Mouse (Mus musculus): ENCODE measurements at regions not wholly inside any gene's neighbourhood (a gene's known extent, or its start where the extent isn't known, plus 50 kb on each side); places are given as distances from the start of the nearest gene placed in this dataset.

DNA sequence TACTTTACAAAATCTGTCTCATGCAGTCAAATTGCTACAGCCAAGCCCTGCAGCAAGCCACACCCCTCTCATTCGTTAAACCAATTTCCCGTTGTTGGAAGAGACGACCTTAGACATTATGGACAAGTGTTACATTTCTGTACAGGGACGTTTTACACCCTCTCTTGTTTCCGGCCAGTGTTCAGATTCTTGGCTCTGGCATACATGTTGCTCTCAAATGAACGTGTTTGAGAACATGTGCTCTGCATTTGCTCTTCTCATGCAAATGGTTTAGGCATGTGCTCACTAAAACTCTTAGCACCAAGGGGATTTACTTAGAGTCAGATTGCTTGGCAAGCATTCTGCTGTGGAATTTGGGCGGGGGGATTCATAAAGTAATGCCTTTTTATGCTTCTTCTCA is 161.7 kb upstream of the Tas2r134 start:
- Histone ChIP-seq H3K27me3 (ENCODE audit: control insufficient read depth, insufficient read depth, low read length) (no peaks in the 10 kb centered on the region), H3K9me3 (ENCODE audit: control insufficient read depth, low read depth, low read length) (no peaks in the 10 kb centered on the region), H3K4me3 (ENCODE audit: low read depth, low read length) (no peak overlapping the region), H3K36me3 (ENCODE audit: control insufficient read depth, insufficient read depth, low read length) (no peaks in the 10 kb centered on the region), H3K4me2 (replicated peaks; ENCODE audit: low read depth, low read length) (no peak overlapping the region), H3K9ac (replicated peaks; ENCODE audit: low read depth, low read length) (no peak overlapping the region), H3K27ac (ENCODE audit: low read length) (no peak overlapping the region), H3K4me1 (ENCODE audit: control insufficient read depth, insufficient read depth, low read length) (no peaks in the 10 kb centered on the region)
- ATAC-seq (ENCODE audit: insufficient number of reproducible peaks, insufficient read depth, low FRiP score, low read depth), result no peak
- 63% methylated on average over 7 of the region's 7 CpGs for WGBS

DNA sequence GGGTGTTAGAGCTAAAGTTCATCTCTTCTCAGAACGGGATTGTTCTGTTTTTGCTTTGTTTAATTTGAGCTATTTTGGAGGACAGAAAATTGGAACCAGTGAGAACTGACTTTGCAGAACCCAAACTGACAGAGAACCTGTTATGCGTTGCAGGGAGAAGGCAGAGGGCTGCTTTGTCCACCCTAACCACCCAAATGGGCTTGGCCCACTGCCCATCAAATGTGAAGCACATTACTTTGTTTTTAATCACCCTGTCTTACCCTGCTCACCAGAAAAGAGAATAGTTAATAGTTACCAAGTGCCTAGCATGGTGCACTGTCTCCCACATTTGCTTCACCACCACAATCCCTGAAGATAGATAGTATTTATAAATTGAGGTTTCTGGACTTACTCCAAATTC is 163.0 kb upstream of the Tas2r134 start:
- WGBS, result 67% methylated on average over 2 of the region's 2 CpGs
- Histone ChIP-seq H3K4me2 (replicated peaks; ENCODE audit: low read depth, low read length) (no peak overlapping the region), H3K9ac (replicated peaks; ENCODE audit: low read depth, low read length) (no peak overlapping the region), H3K36me3 (ENCODE audit: control insufficient read depth, insufficient read depth, low read length) (no peaks in the 10 kb centered on the region), H3K27ac (ENCODE audit: low read length) (no peak overlapping the region), H3K4me1 (ENCODE audit: control insufficient read depth, insufficient read depth, low read length) (no peaks in the 10 kb centered on the region), H3K27me3 (ENCODE audit: control insufficient read depth, insufficient read depth, low read length) (no peaks in the 10 kb centered on the region), H3K9me3 (ENCODE audit: control insufficient read depth, low read depth, low read length) (no peaks in the 10 kb centered on the region), H3K4me3 (ENCODE audit: low read depth, low read length) (no peak overlapping the region)
- ATAC-seq (ENCODE audit: insufficient number of reproducible peaks, insufficient read depth, low FRiP score, low read depth), result no peak

DNA sequence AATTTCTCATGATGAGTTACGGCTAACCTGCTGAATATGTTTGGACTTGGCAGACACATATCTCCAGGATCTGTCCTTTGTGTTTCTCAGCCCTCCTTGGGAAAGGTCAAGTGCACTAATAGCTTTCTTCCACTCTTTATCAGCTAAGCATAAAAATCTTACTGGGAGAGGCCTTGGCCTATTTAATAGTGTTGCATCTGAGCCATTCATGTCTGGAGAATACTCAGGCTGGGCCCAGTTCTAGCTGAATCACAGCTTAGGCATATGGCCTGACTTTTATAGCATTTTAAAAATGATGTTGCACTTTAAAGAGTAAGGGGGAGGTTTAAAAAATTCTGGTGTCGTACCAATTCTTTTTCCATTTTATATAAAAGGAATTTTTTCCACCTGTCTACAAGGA is 166.4 kb upstream of the Tas2r134 start:
- Histone ChIP-seq H3K36me3 (ENCODE audit: control insufficient read depth, insufficient read depth, low read length) (no peaks in the 10 kb centered on the region), H3K9me3 (ENCODE audit: control insufficient read depth, low read depth, low read length) (no peaks in the 10 kb centered on the region), H3K9ac (replicated peaks; ENCODE audit: low read depth, low read length) (no peak overlapping the region), H3K4me2 (replicated peaks; ENCODE audit: low read depth, low read length) (no peak overlapping the region), H3K27me3 (ENCODE audit: control insufficient read depth, insufficient read depth, low read length) (no peaks in the 10 kb centered on the region), H3K4me1 (ENCODE audit: control insufficient read depth, insufficient read depth, low read length) (no peaks in the 10 kb centered on the region), H3K4me3 (ENCODE audit: low read depth, low read length) (no peak overlapping the region), H3K27ac (ENCODE audit: low read length) (no peak overlapping the region)
- no peak for ATAC-seq (ENCODE audit: insufficient number of reproducible peaks, insufficient read depth, low FRiP score, low read depth)
- WGBS, result 64% methylated on average over 2 of the region's 2 CpGs

DNA sequence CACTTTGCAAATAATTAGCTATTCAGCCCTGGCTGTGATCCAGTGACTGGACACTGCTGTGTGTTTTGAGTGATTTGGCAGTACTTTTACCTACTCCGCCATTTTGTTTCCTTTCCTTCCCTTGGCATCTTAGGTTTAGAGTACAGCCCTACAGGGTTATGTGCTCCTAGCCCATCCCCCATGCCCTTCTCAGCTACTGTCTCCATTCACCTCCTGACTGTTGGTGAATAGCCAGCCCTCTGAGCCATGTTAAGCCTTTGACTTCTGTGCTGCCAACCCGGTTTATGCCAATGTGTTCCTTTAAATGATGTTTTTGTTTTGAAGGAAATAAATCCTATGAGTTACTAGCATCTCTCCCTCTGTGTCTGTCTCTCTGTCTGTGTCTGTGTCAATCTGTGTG is 167.8 kb upstream of the Tas2r134 start:
- WGBS, result 88% methylated on average over 2 of the region's 2 CpGs
- H3K9me3 ChIP-seq (ENCODE audit: control insufficient read depth, low read depth, low read length), result no peaks in the 10 kb centered on the region
- no peaks in the 10 kb centered on the region for H3K36me3 ChIP-seq (ENCODE audit: control insufficient read depth, insufficient read depth, low read length)
- no peak overlapping the region for H3K4me2 ChIP-seq (replicated peaks; ENCODE audit: low read depth, low read length)
- H3K27me3 ChIP-seq (ENCODE audit: control insufficient read depth, insufficient read depth, low read length), result no peaks in the 10 kb centered on the region
- H3K27ac ChIP-seq (ENCODE audit: low read length), result no peak overlapping the region
- ATAC-seq (ENCODE audit: insufficient number of reproducible peaks, insufficient read depth, low FRiP score, low read depth), result no peak
- no peaks in the 10 kb centered on the region for H3K4me1 ChIP-seq (ENCODE audit: control insufficient read depth, insufficient read depth, low read length)
- no peak overlapping the region for H3K9ac ChIP-seq (replicated peaks; ENCODE audit: low read depth, low read length)
- no peak overlapping the region for H3K4me3 ChIP-seq (ENCODE audit: low read depth, low read length)

DNA sequence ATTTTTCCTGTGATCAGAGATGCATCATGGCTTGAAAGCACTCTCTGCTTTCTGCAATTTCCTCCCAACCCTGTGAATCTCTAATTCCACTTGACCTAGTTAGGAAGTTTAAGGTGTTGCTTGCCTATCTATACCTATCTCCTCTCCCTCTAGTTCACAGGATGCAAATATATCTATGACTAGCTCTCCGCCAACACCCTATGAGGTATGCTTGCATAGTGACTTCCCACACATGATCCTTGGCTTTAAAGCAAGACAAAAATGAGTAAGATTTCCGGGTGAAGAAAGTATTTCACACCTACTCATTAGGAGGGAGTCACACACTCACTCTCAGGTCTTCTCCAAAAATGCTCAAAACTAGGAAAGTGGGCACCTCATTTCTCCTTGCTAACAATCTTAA is 169.6 kb upstream of the Tas2r134 start:
- ATAC-seq (ENCODE audit: insufficient number of reproducible peaks, insufficient read depth, low FRiP score, low read depth), result no peak

DNA sequence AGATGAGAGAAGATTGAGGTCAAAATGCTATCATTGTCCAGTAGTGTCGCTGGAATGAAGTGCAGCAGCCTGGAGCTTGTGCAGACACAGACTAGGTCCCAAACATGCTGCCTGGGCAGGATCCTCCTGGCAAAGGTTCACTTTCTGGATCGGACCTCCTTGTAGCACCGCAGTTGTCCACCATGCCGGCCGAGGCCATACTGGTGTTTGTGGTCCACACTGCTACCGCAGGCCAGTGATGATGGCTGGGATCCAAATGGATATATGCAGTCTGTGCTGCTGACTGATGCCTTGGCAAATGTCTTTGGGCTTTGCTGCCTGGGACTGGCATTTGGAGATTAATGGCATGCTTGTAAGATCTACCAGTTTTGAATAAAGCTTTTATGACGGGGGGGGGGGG is 174.5 kb upstream of the Tas2r134 start:
- H3K4me3 ChIP-seq (ENCODE audit: low read depth, low read length), result no peak overlapping the region
- 74% methylated on average over 7 of the region's 7 CpGs for WGBS
- no peak overlapping the region for H3K9ac ChIP-seq (replicated peaks; ENCODE audit: low read depth, low read length)
- no peaks in the 10 kb centered on the region for H3K4me1 ChIP-seq (ENCODE audit: control insufficient read depth, insufficient read depth, low read length)
- ATAC-seq (ENCODE audit: insufficient number of reproducible peaks, insufficient read depth, low FRiP score, low read depth), result no peak
- no peaks in the 10 kb centered on the region for H3K9me3 ChIP-seq (ENCODE audit: control insufficient read depth, low read depth, low read length)
- no peaks in the 10 kb centered on the region for H3K36me3 ChIP-seq (ENCODE audit: control insufficient read depth, insufficient read depth, low read length)
- H3K27me3 ChIP-seq (ENCODE audit: control insufficient read depth, insufficient read depth, low read length), result no peaks in the 10 kb centered on the region
- no peak overlapping the region for H3K4me2 ChIP-seq (replicated peaks; ENCODE audit: low read depth, low read length)
- H3K27ac ChIP-seq (ENCODE audit: low read length), result no peak overlapping the region

More for the DNA sequence above, 169.6 kb upstream of the Tas2r134 start:
- Histone ChIP-seq H3K4me3 (ENCODE audit: low read depth, low read length) (no peak overlapping the region), H3K4me1 (ENCODE audit: control insufficient read depth, insufficient read depth, low read length) (no peaks in the 10 kb centered on the region), H3K27me3 (ENCODE audit: control insufficient read depth, insufficient read depth, low read length) (no peaks in the 10 kb centered on the region), H3K36me3 (ENCODE audit: control insufficient read depth, insufficient read depth, low read length) (no peaks in the 10 kb centered on the region), H3K9ac (replicated peaks; ENCODE audit: low read depth, low read length) (no peak overlapping the region), H3K27ac (ENCODE audit: low read length) (no peak overlapping the region), H3K4me2 (replicated peaks; ENCODE audit: low read depth, low read length) (no peak overlapping the region), H3K9me3 (ENCODE audit: control insufficient read depth, low read depth, low read length) (no peaks in the 10 kb centered on the region)
- WGBS, result 87% methylated on average over 2 of the region's 2 CpGs

DNA sequence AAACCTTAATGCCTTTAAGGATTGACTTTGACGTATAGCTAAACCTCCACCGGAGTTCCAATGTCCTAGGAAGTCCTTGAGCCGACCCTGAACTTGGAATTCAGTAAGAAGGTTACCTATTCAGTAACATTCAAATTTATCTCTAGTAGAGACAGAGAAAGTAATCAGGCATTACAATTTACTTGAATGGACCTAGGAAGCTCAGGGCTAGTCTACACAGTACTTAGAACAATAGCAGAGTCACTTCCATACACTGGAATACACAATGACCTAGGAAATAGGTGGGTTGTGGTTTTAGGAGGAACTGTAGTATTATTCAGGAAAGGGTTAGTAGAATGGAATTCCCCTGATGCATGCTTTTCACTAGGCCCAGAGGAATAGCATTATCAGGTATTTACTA is 179.2 kb upstream of the Tas2r134 start:
- WGBS, result 91% methylated on average over 3 of the region's 3 CpGs
- Histone ChIP-seq H3K9ac (replicated peaks; ENCODE audit: low read depth, low read length) (no peak overlapping the region), H3K4me2 (replicated peaks; ENCODE audit: low read depth, low read length) (no peak overlapping the region), H3K4me3 (ENCODE audit: low read depth, low read length) (no peak overlapping the region), H3K27me3 (ENCODE audit: control insufficient read depth, insufficient read depth, low read length) (no peaks in the 10 kb centered on the region), H3K9me3 (ENCODE audit: control insufficient read depth, low read depth, low read length) (no peaks in the 10 kb centered on the region), H3K27ac (ENCODE audit: low read length) (no peak overlapping the region), H3K36me3 (ENCODE audit: control insufficient read depth, insufficient read depth, low read length) (no peaks in the 10 kb centered on the region), H3K4me1 (ENCODE audit: control insufficient read depth, insufficient read depth, low read length) (no peaks in the 10 kb centered on the region)
- no peak for ATAC-seq (ENCODE audit: insufficient number of reproducible peaks, insufficient read depth, low FRiP score, low read depth)

DNA sequence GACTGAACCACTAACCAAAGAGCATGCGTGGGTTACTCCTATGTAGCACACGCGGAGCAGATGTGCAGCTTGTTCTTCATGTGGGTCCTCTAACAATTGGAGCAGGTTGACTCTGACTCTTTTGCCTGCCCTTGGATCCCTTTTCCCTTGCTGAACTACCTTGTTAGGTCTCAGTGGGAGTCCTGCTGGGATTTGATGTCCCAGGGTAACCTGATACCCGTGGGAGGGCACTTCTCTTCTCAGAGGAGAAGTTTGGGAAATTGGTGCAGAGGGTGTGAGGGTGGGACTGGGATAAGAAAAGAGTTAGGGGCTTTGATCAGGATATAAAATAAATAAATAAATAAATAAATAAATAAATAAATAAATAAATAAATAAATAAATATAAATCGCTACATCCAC is 179.7 kb upstream of the Tas2r134 start:
- H3K36me3 ChIP-seq (ENCODE audit: control insufficient read depth, insufficient read depth, low read length), result no peaks in the 10 kb centered on the region
- 95% methylated on average over 5 of the region's 5 CpGs for WGBS

DNA sequence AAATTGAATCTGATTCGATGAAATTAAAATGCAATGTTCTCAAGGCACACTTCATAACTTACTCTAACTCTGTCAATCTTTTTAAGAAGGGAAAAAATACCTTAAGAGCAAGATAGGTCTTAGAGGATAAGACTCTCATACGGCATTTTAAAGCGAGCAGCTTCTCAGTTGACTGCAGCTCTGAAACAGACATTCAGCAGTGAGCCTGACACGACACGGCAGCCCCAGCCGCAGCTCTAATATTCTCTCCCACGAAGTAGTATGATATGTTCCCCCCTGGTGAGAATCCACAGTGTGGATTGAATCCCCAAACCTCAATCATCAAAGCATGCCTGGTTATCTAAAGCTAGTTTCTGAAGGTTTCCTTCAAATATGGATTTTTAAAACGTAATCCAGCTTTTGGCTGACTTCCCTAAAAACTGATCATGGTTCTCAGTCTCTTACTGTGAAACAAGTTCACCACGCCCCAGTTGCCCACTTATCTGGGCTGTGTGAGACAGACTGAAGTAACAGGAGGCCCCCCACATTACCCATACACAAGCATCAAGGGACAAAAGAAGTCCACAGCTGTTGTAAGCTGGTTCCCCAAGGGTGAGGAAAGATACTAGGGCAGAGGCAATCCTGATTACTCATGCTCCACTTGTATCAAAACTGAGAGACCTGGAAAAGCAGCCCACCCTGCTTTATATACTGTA is 182.8 kb upstream of the Tas2r134 start:
- Histone ChIP-seq H3K4me1 (ENCODE audit: control insufficient read depth, insufficient read depth, low read length) (no peaks in the 10 kb centered on the region), H3K36me3 (ENCODE audit: control insufficient read depth, insufficient read depth, low read length) (no peaks in the 10 kb centered on the region), H3K27me3 (ENCODE audit: control insufficient read depth, insufficient read depth, low read length) (no peaks in the 10 kb centered on the region), H3K27ac (ENCODE audit: low read length) (no peak overlapping the region), H3K4me2 (replicated peaks; ENCODE audit: low read depth, low read length) (no peak overlapping the region), H3K9me3 (ENCODE audit: control insufficient read depth, low read depth, low read length) (no peaks in the 10 kb centered on the region), H3K4me3 (ENCODE audit: low read depth, low read length) (no peak overlapping the region), H3K9ac (replicated peaks; ENCODE audit: low read depth, low read length) (no peak overlapping the region)
- ATAC-seq (ENCODE audit: insufficient number of reproducible peaks, insufficient read depth, low FRiP score, low read depth), result no peak
- WGBS, result 68% methylated on average over 9 of the region's 9 CpGs

More for the DNA sequence above, 179.7 kb upstream of the Tas2r134 start:
- no peak overlapping the region for H3K4me2 ChIP-seq (replicated peaks; ENCODE audit: low read depth, low read length)
- no peak overlapping the region for H3K27ac ChIP-seq (ENCODE audit: low read length)
- H3K4me1 ChIP-seq (ENCODE audit: control insufficient read depth, insufficient read depth, low read length), result no peaks in the 10 kb centered on the region
- no peaks in the 10 kb centered on the region for H3K9me3 ChIP-seq (ENCODE audit: control insufficient read depth, low read depth, low read length)
- H3K27me3 ChIP-seq (ENCODE audit: control insufficient read depth, insufficient read depth, low read length), result no peaks in the 10 kb centered on the region
- no peak overlapping the region for H3K4me3 ChIP-seq (ENCODE audit: low read depth, low read length)
- H3K9ac ChIP-seq (replicated peaks; ENCODE audit: low read depth, low read length), result no peak overlapping the region
- ATAC-seq (ENCODE audit: insufficient number of reproducible peaks, insufficient read depth, low FRiP score, low read depth), result no peak

Measured in stomach, embryonic 14.5 days (tissue).